Mouse (Mus musculus): Measurements from ENCODE around the gene Anxa5.

DNA sequence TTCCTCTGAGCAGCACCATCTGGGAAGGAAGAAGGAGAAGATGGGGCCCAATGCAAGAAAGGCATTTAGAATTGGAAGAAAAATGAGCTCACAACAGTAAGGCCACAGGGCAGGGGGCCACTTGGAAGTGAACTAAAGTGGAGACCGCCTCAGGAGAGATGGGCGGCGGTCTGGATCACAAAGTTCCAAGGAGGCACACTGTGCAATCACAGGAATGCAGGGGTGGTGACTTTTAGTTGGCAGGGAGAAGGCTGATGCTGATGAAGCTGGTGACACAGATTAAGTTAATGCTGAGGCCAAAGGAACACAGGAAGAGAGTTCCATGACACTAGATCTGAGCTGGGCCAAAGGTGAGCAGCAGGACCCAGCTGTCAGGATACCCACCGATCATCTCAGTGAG, 35.4 kb downstream of the Anxa5 start:
- TF ChIP-seq POLR2A (IDR thresholded peaks at IDR 0.05; ENCODE audit: borderline replicate concordance, insufficient read depth, low read length) (no peak), CTCF (IDR thresholded peaks at IDR 0.05; ENCODE audit: borderline replicate concordance, insufficient read depth, low read depth, low read length) (no peak)
